Mouse (Mus musculus) testis, adult 2 months (tissue): Measurements from ENCODE around the gene Slc18b1.

Experiments
- CTCF ChIP-seq: fragments of 200-500 bp; IDR thresholded peaks from 2 replicates; pipeline ENCODE4 v1.5.1; 2012; ENCODE audit warnings: low read depth, mild to moderate bottlenecking, inconsistent platforms, low read length, moderate library complexity; ENCODE audit not compliant: control insufficient read depth, insufficient read depth, insufficient replicate concordance
- POLR2A ChIP-seq: fragments of 200-500 bp; IDR thresholded peaks from 2 replicates; pipeline ENCODE4 v1.6.1; 2012; ENCODE audit warnings: low read depth, mild to moderate bottlenecking, inconsistent platforms, low read length, moderate library complexity; ENCODE audit not compliant: control insufficient read depth

DNA sequence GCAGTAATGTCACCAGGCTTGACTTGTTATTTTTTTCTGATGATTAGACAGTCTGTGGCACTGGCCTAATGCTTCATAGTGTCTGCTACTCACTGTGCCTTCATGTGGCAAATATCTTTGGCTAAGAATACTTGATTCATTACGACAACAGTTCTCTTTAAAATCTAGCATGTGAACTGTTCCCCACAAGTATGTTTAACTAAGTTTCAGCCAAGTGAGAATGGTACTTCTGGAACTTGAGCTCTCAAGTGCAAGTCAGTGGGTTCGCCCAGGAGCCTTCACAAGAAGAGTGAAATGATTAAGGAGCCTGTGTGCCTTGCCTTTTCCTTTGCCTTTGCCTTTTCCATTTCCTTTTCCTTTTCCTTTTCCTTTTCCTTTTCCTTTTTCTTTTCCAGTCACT is 55.3 kb downstream of the Slc18b1 start:
- no peak for TF ChIP-seq CTCF
- no peak for TF ChIP-seq POLR2A
